Mouse (Mus musculus): ENCODE measurements around the gene Hnrnpa2b1.

DNA sequence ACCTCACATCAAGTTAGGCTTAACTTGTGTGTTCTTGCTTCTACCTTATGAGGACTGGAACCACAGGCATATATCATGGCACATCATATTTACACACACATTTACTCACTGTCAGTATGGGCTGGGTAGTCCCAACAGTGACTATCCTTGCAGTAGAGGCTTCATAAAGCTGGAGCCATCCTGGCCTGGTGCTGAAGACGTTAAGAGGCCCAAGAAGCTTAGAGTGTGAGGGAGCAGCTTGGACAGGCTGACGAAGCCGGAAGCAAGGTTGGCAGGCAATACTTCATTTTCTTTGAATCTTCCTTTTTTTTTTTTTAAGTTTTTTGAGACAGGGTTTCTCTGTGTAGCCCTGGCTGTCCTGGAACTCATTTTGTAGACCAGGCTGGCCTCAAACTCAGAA is 14.2 kb upstream of the Hnrnpa2b1 start:
- no peak for TF ChIP-seq CTCF (IDR thresholded peaks at IDR 0.05)
- no peak for TF ChIP-seq EP300 (IDR thresholded peaks at IDR 0.05)
